Mouse (Mus musculus) olfactory bulb, adult 2 months (tissue): ENCODE data around the gene Ccnjl.

ENCODE experiments used
- CTCF ChIP-seq: fragments of 200-500 bp; IDR thresholded peaks from 2 replicates; pipeline ENCODE4 v1.5.1; 2012; ENCODE audit warnings: low read depth, mild to moderate bottlenecking, low read length, moderate library complexity; ENCODE audit not compliant: insufficient read depth
- POLR2A ChIP-seq: fragments of 200-500 bp; IDR thresholded peaks from 2 replicates; pipeline ENCODE4 v1.6.1; 2012; ENCODE audit warnings: mild to moderate bottlenecking, low read depth, low read length, moderate library complexity; ENCODE audit not compliant: insufficient read depth

GRCm38 (mm10) chr11:43585211-43586005, 56.8 kb downstream of the Ccnjl start:
- TF ChIP-seq CTCF (no peak), POLR2A (no peak)
